Mouse (Mus musculus): ENCODE data around the gene Borcs5. TPM values are rescaled to one million over a fixed set of nuclear protein-coding genes. Genes with fewer than 3 reads are reported as not detected.
"Not testable (repeated sequence)": the region's sequence is repeated elsewhere in the genome, so short reads cannot be mapped to it uniquely, and the experiment has no call there.

The Borcs5 gene
- polyA plus RNA-seq, 1 experiment from 2014 or later: 37.4 TPM

- Histone ChIP-seq H3K4me3 (ENCODE audit: low read depth, low read length) (no peak overlapping the region), H3K27me3 (ENCODE audit: control insufficient read depth, insufficient read depth, low read length) (no peaks in the 10 kb centered on the region), H3K27ac (ENCODE audit: low read depth, low read length) (no peak overlapping the region), H3K9ac (ENCODE audit: low read depth, low read length) (no peak overlapping the region), H3K9me3 (ENCODE audit: control insufficient read depth, low read length) (no peaks in the 10 kb centered on the region), H3K36me3 (ENCODE audit: control insufficient read depth, insufficient read depth, low read length) (no peaks in the 10 kb centered on the region), H3K4me2 (replicated peaks; ENCODE audit: low read depth, low read length) (no peak overlapping the region), H3K4me1 (replicated peaks; ENCODE audit: control insufficient read depth, insufficient read depth, low read length) (no peaks in the 10 kb centered on the region)
- 75% methylated on average over 4 of the region's 4 CpGs for WGBS
- DNase-seq (ENCODE audit: low spot score) (no peak), ATAC-seq (ENCODE audit: low FRiP score) (no peak)
Measured at GRCm38 (mm10) chr6:134670881-134671411, 31.6 kb downstream of the Borcs5 start.

GRCm38 (mm10) chr6:134673712-134674111 is 34.4 kb downstream of the Borcs5 start:
- not testable (repeated sequence) for H3K9me3 ChIP-seq (ENCODE audit: control insufficient read depth, low read length); H3K4me1 ChIP-seq (replicated peaks; ENCODE audit: control insufficient read depth, insufficient read depth, low read length); H3K9ac ChIP-seq (ENCODE audit: low read depth, low read length)

GRCm38 (mm10) chr6:134677504-134677903 is 38.2 kb downstream of the Borcs5 start:
- H3K4me2 ChIP-seq (replicated peaks; ENCODE audit: low read depth, low read length): no peak overlapping the region
- no peak overlapping the region for H3K9ac ChIP-seq (ENCODE audit: low read depth, low read length)
- H3K4me3 ChIP-seq (ENCODE audit: low read depth, low read length): no peak overlapping the region
- no peaks in the 10 kb centered on the region for H3K36me3 ChIP-seq (ENCODE audit: control insufficient read depth, insufficient read depth, low read length)
- 88% methylated on average over 4 of the region's 4 CpGs for WGBS
- no peaks in the 10 kb centered on the region for H3K9me3 ChIP-seq (ENCODE audit: control insufficient read depth, low read length)
- no peaks in the 10 kb centered on the region for H3K27me3 ChIP-seq (ENCODE audit: control insufficient read depth, insufficient read depth, low read length)
- no peak overlapping the region for H3K27ac ChIP-seq (ENCODE audit: low read depth, low read length)
- no peak for DNase-seq (ENCODE audit: low spot score)
- no peaks in the 10 kb centered on the region for H3K4me1 ChIP-seq (replicated peaks; ENCODE audit: control insufficient read depth, insufficient read depth, low read length)
- ATAC-seq (ENCODE audit: low FRiP score): no peak

More at GRCm38 (mm10) chr6:134673712-134674111, 34.4 kb downstream of the Borcs5 start:
- not testable (repeated sequence) for H3K27me3 ChIP-seq (ENCODE audit: control insufficient read depth, insufficient read depth, low read length); H3K36me3 ChIP-seq (ENCODE audit: control insufficient read depth, insufficient read depth, low read length); ATAC-seq (ENCODE audit: low FRiP score); H3K27ac ChIP-seq (ENCODE audit: low read depth, low read length); DNase-seq (ENCODE audit: low spot score); H3K4me3 ChIP-seq (ENCODE audit: low read depth, low read length); H3K4me2 ChIP-seq (replicated peaks; ENCODE audit: low read depth, low read length)
- WGBS: 85% methylated on average over 8 of the region's 8 CpGs

GRCm38 (mm10) chr6:134678037-134678436 is 38.7 kb downstream of the Borcs5 start:
- Histone ChIP-seq H3K9me3 (ENCODE audit: control insufficient read depth, low read length) (no peaks in the 10 kb centered on the region), H3K9ac (ENCODE audit: low read depth, low read length) (no peak overlapping the region), H3K36me3 (ENCODE audit: control insufficient read depth, insufficient read depth, low read length) (no peaks in the 10 kb centered on the region), H3K4me3 (ENCODE audit: low read depth, low read length) (no peak overlapping the region), H3K27me3 (ENCODE audit: control insufficient read depth, insufficient read depth, low read length) (no peaks in the 10 kb centered on the region), H3K4me1 (replicated peaks; ENCODE audit: control insufficient read depth, insufficient read depth, low read length) (no peaks in the 10 kb centered on the region), H3K27ac (ENCODE audit: low read depth, low read length) (no peak overlapping the region), H3K4me2 (replicated peaks; ENCODE audit: low read depth, low read length) (no peak overlapping the region)
- no peak for DNase-seq (ENCODE audit: low spot score)
- ATAC-seq (ENCODE audit: low FRiP score): no peak
- WGBS: 82% methylated on average over 3 of the region's 3 CpGs

GRCm38 (mm10) chr6:134679330-134679729 is 40.0 kb downstream of the Borcs5 start:
- not testable (repeated sequence) for H3K4me1 ChIP-seq (replicated peaks; ENCODE audit: control insufficient read depth, insufficient read depth, low read length); H3K36me3 ChIP-seq (ENCODE audit: control insufficient read depth, insufficient read depth, low read length); H3K27me3 ChIP-seq (ENCODE audit: control insufficient read depth, insufficient read depth, low read length); H3K4me2 ChIP-seq (replicated peaks; ENCODE audit: low read depth, low read length); H3K4me3 ChIP-seq (ENCODE audit: low read depth, low read length); ATAC-seq (ENCODE audit: low FRiP score); H3K9ac ChIP-seq (ENCODE audit: low read depth, low read length); H3K27ac ChIP-seq (ENCODE audit: low read depth, low read length); H3K9me3 ChIP-seq (ENCODE audit: control insufficient read depth, low read length); DNase-seq (ENCODE audit: low spot score)
- WGBS: 94% methylated on average over 4 of the region's 4 CpGs

GRCm38 (mm10) chr6:134684354-134684915 is 45.1 kb downstream of the Borcs5 start:
- Histone ChIP-seq H3K4me3 (ENCODE audit: low read depth, low read length) (no peak overlapping the region), H3K36me3 (ENCODE audit: control insufficient read depth, insufficient read depth, low read length) (no peaks in the 10 kb centered on the region), H3K9ac (ENCODE audit: low read depth, low read length) (no peak overlapping the region), H3K4me1 (replicated peaks; ENCODE audit: control insufficient read depth, insufficient read depth, low read length) (no peaks in the 10 kb centered on the region), H3K9me3 (ENCODE audit: control insufficient read depth, low read length) (no peaks in the 10 kb centered on the region), H3K27me3 (ENCODE audit: control insufficient read depth, insufficient read depth, low read length) (no peaks in the 10 kb centered on the region), H3K4me2 (replicated peaks; ENCODE audit: low read depth, low read length) (no peak overlapping the region), H3K27ac (ENCODE audit: low read depth, low read length) (no peak overlapping the region)
- 89% methylated on average over 6 of the region's 6 CpGs for WGBS
- no peak for DNase-seq (ENCODE audit: low spot score)
- no peak for ATAC-seq (ENCODE audit: low FRiP score)

GRCm38 (mm10) chr6:134685040-134685439 is 45.7 kb downstream of the Borcs5 start:
- no peak overlapping the region for H3K4me3 ChIP-seq (ENCODE audit: low read depth, low read length)
- no peak overlapping the region for H3K9ac ChIP-seq (ENCODE audit: low read depth, low read length)
- 72% methylated on average over 2 of the region's 2 CpGs for WGBS
- no peaks in the 10 kb centered on the region for H3K9me3 ChIP-seq (ENCODE audit: control insufficient read depth, low read length)
- H3K27ac ChIP-seq (ENCODE audit: low read depth, low read length): no peak overlapping the region
- no peaks in the 10 kb centered on the region for H3K27me3 ChIP-seq (ENCODE audit: control insufficient read depth, insufficient read depth, low read length)
- DNase-seq (ENCODE audit: low spot score): no peak
- no peaks in the 10 kb centered on the region for H3K36me3 ChIP-seq (ENCODE audit: control insufficient read depth, insufficient read depth, low read length)
- no peaks in the 10 kb centered on the region for H3K4me1 ChIP-seq (replicated peaks; ENCODE audit: control insufficient read depth, insufficient read depth, low read length)
- ATAC-seq (ENCODE audit: low FRiP score): no peak
- no peak overlapping the region for H3K4me2 ChIP-seq (replicated peaks; ENCODE audit: low read depth, low read length)

- Histone ChIP-seq H3K4me2 (replicated peaks; ENCODE audit: low read depth, low read length) (no peak overlapping the region), H3K4me1 (replicated peaks; ENCODE audit: control insufficient read depth, insufficient read depth, low read length) (no peaks in the 10 kb centered on the region), H3K9ac (ENCODE audit: low read depth, low read length) (no peak overlapping the region), H3K27ac (ENCODE audit: low read depth, low read length) (no peak overlapping the region), H3K36me3 (ENCODE audit: control insufficient read depth, insufficient read depth, low read length) (no peaks in the 10 kb centered on the region), H3K9me3 (ENCODE audit: control insufficient read depth, low read length) (no peaks in the 10 kb centered on the region), H3K4me3 (ENCODE audit: low read depth, low read length) (no peak overlapping the region), H3K27me3 (ENCODE audit: control insufficient read depth, insufficient read depth, low read length) (no peaks in the 10 kb centered on the region)
- WGBS: 84% methylated on average over 6 of the region's 6 CpGs
- DNase-seq (ENCODE audit: low spot score) (no peak), ATAC-seq (ENCODE audit: low FRiP score) (no peak)
Measured at GRCm38 (mm10) chr6:134685515-134685914, 46.2 kb downstream of the Borcs5 start.

GRCm38 (mm10) chr6:134694498-134694897 is 55.2 kb downstream of the Borcs5 start:
- WGBS: 92% methylated on average over 6 of the region's 6 CpGs
- H3K4me1 ChIP-seq (replicated peaks; ENCODE audit: control insufficient read depth, insufficient read depth, low read length): no peaks in the 10 kb centered on the region
- H3K27ac ChIP-seq (ENCODE audit: low read depth, low read length): no peak overlapping the region
- no peak overlapping the region for H3K9ac ChIP-seq (ENCODE audit: low read depth, low read length)
- H3K4me3 ChIP-seq (ENCODE audit: low read depth, low read length): no peak overlapping the region
- DNase-seq (ENCODE audit: low spot score): no peak
- no peaks in the 10 kb centered on the region for H3K27me3 ChIP-seq (ENCODE audit: control insufficient read depth, insufficient read depth, low read length)
- no peak for ATAC-seq (ENCODE audit: low FRiP score)
- no peaks in the 10 kb centered on the region for H3K9me3 ChIP-seq (ENCODE audit: control insufficient read depth, low read length)
- no peaks in the 10 kb centered on the region for H3K36me3 ChIP-seq (ENCODE audit: control insufficient read depth, insufficient read depth, low read length)
- no peak overlapping the region for H3K4me2 ChIP-seq (replicated peaks; ENCODE audit: low read depth, low read length)

Data from hindbrain, embryonic 11.5 days (tissue).